Mouse (Mus musculus) heart, postnatal 36 days (tissue): ENCODE measurements at regions not wholly inside any gene's neighbourhood (a gene's known extent, or its start where the extent isn't known, plus 50 kb on each side); places are given as distances from the start of the nearest gene placed in this dataset.

Experiments used
- DNase-seq, 2 experiments: peaks; one replicate each; pipeline ENCODE4 v3.0.0; 2021 to 2022
- intact Hi-C: fragments of 180-260 bp; cut with DNase I; formaldehyde crosslinking; loops from one replicate; pipeline ENCODE4 v1.15.1; 2025

GRCm38 (mm10) chr5:64494429-64494828 is 308.8 kb upstream of the Klf3 start:
- no peak for DNase-seq
- intact Hi-C loops, result no loop called here

GRCm38 (mm10) chr5:64496853-64497252 is 306.3 kb upstream of the Klf3 start:
- no peak for DNase-seq
- intact Hi-C loops, result no loop called here

DNA sequence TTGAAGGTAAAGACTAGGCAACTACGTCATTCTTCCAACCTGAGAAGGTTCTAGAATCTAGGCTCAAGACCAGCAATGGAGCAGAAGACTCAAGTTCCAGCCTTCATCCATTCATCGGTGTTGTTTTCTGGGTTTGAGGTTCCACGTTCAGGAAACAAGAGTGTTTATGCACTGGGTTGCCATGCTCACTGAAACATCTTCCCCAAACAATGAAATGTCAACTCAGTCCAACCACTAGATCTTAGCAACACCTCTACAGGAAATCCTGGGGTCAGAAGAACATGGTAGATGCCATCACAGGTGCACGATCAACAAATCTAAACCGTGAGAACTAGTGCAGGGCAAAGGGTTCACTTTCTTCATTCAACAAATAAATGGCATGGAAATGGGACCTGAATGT is 304.8 kb upstream of the Klf3 start:
- intact Hi-C loops, result no loop called here
- DNase-seq, result no peak

DNA sequence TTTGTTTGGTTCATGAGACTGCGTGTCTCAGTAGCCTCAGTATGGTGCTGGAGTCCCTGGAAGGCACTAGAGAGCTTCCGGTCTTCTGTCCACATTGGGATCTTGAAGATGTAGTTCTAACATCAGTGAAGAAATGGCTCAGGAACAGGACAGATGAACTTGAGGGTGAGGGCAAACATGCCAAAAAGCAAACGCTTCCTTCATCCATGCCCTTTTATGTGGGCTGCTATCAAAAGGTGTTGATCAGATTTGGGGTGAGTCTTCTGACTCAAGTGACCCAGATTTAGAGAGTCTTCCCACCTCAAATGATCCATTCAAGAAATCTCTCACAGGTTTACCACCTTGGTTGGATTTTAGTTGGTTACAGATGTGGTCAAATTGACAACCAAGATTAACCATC is 304.1 kb upstream of the Klf3 start:
- intact Hi-C loops, result no loop called here
- no peak for DNase-seq

DNA sequence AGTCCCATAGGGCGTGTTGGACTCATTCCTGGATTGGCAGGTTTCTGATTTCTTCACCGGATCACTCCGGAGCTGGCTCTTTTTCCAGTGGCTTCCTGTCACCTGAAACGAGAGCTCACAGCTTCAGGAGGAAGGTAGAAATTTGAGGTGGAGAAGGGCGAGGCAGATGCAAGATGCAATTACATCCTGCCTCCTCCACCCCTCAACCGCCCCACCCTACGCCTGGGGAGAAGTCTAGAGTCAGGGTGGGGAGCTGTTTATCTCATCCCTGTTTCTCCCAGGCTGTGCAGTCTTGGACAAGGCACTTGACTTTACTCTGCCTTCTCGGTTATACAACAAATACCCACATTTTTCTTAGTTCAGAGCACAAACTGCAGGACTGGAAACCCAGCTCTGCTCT is 302.8 kb upstream of the Klf3 start:
- no peak for DNase-seq
- intact Hi-C loops, result no loop called here

DNA sequence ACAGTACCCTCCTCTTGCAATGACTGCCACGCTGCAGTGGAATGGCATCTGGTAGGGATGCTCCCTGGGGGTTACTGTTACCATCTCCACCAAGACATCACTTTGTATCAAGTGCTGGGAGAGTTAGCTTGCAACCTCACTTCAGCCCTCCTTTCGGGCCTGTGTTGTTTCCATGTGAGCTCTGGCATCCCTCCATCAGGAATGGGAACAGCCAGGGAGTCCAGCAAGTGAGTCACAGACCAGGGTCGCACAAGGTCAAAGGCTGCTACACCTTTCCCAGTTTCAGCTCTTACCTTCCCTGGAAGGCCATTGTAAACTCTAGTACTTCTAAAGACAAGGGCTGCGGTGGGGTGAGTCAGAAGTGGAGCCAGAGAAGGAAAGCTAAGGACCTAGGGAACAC is 302.3 kb upstream of the Klf3 start:
- intact Hi-C loops, result no loop called here

GRCm38 (mm10) chr5:64501746-64502145 is 301.4 kb upstream of the Klf3 start:
- DNase-seq, result no peak
- intact Hi-C loops, result no loop called here

More for the DNA sequence above, 302.3 kb upstream of the Klf3 start:
- peak; percentile 36 to 49 for DNase-seq

DNA sequence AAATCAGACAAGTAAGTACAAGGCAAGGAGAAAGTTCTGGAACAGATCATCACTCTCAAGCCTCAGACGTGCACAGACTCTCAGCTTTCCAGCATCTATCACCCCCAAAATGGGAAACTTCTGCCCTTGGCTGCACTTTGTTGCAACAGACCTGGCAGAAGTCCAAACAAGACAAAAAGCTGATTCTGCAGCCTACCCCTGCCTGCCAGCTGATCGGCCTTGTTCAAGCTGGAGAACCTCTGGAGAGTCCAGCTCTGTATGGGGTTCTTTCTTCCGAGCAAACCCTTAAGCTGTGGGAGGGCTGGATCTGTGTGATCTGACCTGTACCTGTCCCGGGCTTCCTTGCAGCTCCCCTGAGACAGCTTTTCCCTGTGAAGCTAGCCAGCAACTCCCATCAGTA is 299.7 kb upstream of the Klf3 start:
- intact Hi-C loops, result no loop called here
- peak; percentile 59 to 65 for DNase-seq

GRCm38 (mm10) chr5:64504507-64504906 is 298.7 kb upstream of the Klf3 start:
- DNase-seq, result no peak
- intact Hi-C loops, result loop anchor here (2.0 kb wide), 1 partner anchor 216 kb away; no protein-coding TSS in a partner anchor

GRCm38 (mm10) chr5:64505227-64505834 is 297.9 kb upstream of the Klf3 start:
- intact Hi-C loops, result loop anchor here (2.0 kb wide), 1 partner anchor 217 kb away; no protein-coding TSS in a partner anchor
- DNase-seq, result peak; percentile 56 to 66

DNA sequence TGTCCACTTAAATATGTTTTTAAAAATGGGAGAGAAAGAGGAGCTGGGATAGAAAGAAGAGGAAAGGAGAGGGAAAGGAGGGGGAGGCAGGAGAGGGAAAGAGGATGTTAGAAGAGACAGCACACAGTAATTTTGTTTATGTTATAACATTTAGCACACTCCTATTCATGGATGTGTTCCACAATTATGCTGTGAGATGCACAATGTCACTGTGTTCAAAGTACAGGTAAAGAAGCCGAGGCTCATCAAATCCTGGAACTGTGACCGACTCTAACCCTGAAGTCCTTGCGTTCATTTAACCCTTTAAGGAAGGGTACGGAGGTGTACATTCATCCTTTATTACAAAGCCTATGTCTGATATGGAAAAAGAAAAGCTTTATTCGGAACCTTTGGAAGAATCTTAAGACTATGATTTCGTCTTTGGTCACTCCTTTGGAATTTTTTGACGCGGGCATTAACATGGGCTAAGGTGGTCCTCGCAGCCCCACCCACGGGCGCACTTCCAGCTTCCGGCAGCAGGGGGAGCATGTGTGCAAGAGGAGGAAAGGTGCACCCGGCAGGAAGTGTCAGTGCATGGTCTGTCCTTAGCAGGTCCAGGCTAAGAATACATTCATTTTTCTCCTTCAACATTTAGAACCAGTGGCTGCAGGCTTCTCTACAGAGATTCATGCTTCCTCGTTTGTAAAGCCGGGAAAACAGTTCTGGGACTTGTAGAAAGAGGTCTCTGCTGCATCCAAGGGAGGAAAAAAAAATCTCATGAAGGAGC is 297.2 kb upstream of the Klf3 start:
- peak; percentile 90 to 94 for DNase-seq
- intact Hi-C loops, result loop anchor here (1.0 to 2.0 kb wide), 6 partner anchors 121 to 360 kb away; partner anchors contain the start of gene Klf3

- intact Hi-C loops, result no loop called here
- no peak for DNase-seq
Observed at GRCm38 (mm10) chr5:64508565-64508964, 294.6 kb upstream of the Klf3 start.

DNA sequence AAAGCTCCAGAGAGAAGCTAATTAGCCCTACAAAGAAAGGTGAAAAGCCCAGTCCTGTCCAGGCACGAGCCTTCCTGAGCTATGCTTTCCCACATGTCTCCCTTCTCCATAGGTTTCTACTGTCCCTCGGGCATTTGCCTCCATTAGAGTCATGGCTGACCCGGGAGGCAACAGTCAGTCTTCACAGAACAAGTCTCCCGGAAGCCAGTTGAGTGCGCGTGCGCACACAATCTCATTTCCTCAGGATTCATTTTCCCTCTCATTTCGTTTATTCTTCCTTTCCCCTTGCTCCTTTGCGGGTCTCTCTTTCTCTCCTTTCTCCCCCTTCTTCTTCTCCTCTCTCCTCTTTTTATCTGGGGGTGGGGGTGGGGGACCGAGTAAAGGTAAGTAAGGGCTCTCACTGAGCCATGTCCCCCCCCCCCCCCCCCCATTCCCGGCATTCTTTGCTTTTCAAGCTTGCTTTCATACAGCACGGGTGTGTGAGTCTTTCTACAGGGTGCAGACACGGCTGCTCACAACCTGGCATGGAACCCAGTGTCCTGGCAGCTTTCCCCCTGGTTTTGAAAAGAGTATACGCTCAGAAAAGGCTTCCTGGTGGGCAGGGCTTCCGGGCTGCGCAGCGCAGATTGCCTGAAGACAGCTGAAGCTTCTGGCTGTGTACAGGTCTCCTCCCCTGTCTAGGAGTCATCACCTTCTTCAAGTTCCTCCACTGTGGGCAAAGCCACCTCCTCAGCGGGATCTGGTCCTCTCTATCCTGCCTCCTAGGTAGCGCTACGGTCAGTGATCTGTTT is 289.8 kb upstream of the Klf3 start:
- peak; percentile 22 to 43 for DNase-seq
- intact Hi-C loops, result no loop called here

DNA sequence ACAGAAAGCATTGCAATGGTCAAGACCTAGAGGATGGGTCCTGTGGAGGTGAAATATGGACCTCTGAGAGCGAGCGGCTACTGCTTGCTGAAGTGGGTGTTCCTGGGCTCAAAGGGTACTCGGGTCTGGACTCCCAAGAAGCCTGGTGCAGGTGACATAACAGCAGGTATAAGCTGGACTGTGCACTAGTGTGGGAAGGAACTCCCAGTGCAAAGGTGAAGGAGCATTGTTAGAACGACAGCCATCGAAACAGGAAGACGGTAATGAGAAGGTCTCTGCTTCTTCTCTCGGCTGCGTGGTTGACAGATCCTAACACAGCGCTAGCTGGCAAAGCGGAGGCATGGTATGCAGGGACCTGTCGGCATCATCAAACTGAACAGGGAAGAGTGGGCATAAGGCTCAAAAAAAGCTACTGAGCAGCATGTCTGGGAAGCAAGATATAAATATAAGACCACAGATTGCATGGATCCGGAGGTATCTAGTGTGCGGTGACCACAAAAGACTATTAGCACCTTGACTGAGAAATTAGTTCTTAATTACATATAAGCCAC is 287.0 kb upstream of the Klf3 start:
- intact Hi-C loops, result no loop called here
- DNase-seq, result no peak

DNA sequence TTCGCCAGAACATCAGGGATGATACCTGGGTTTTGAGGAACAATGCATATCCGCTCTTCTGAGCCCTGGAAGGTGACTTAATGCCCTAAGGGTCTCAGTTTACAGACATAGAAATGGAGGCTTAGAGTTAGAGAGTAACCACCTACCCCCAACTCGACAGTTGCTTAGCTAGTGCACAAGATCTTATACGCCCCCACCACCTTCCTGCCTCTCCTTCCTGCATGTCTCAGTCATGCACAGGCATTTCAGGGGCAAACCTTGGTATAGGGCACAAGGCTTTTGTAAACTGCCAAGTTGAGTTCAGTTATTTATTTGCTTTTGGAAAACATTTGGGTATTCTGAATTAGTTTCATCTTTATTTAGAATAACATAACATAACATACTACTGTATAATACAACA is 285.9 kb upstream of the Klf3 start:
- DNase-seq, result no peak
- intact Hi-C loops, result no loop called here

DNA sequence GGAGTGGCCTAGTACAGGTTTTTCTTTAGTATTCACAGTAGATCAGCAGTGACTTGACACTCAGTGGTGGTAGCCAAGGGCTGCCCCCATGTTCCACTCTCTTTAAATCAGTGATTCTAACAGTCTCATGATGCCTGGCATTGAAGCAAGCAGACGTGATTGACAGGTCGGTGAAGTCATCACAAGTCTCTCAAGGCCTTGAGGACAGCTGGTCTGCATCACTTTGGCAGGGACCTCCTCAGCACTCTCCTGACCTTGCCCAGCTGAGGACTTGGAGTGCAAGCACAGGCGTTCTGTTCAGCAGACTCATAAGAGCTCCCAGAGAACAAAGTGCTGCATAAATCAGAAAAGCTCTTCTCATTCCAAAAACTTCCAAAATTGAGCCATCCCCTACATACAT is 285.4 kb upstream of the Klf3 start:
- DNase-seq, result peak; percentile 36 to 37

DNA sequence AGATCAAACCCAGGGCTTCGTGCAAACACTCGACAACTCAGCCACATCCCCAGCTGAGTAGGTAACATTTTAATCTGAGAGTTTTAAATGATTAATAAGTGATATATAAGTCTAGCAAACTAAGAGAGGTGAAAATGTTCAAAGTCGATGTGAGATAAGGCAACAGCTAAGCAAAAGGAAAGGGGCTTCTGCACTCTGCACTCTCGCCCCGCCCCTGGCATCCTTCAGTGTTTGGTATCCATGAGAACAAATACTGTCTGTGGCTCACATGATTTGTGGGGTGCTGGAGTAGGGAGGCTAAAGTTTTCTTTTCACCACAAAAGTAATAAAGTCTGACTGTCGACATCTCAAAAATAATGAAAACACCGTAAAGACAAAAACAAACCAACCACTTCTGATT is 284.2 kb upstream of the Klf3 start:
- no peak for DNase-seq
- intact Hi-C loops, result no loop called here

More for the DNA sequence above, 285.4 kb upstream of the Klf3 start:
- intact Hi-C loops, result no loop called here

- DNase-seq, result no peak
- intact Hi-C loops, result no loop called here
Observed at GRCm38 (mm10) chr5:64519731-64520130, 283.5 kb upstream of the Klf3 start.

DNA sequence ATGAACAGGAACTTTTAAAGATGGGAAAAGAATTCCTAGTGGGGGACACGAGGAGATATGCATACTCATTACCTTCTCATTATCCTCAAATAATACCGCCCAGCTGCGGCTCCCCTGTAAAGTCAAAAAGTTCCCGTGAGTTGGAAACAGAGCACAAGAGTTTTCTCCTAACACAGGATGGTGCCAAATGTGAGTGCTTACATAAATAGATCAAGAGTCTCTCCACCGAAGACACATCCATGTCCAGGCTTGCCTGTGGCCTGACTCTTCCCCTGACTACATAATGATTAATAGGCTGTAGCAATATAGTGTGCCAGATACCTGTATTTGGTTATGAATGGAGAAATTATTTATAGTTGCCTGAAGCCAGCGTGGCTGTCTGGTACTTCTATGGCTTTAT is 281.8 kb upstream of the Klf3 start:
- no peak for DNase-seq
- intact Hi-C loops, result no loop called here

GRCm38 (mm10) chr5:64521969-64522368 is 281.2 kb upstream of the Klf3 start:
- no peak for DNase-seq
- intact Hi-C loops, result no loop called here

DNA sequence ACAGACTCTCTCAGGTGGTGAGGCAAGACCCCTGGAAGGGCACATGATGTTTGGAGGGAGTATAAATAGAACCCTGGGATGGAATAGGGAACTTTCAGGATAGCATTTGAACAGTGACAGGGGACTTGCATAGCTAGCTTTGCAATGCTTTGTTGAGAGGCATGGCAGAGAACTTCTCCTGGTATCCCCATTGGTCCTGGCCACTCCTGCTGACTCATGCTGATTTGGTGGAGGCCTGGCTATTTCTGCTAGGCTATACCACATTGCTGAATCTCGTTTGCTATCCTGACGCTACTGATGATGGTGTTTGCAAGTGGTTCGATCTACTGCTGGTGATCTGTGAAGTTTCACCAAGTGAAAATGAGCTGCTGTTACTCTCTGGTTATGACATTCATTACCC is 276.7 kb upstream of the Klf3 start:
- no peak for DNase-seq
- intact Hi-C loops, result no loop called here
